In genomic region chr5:139297745-139298144, GRCm38 (mm10) we compare ENCODE assay signal across 2 mouse cellular contexts.
A peak's percentile ranks its signal among the peaks of the same experiment; 100 is the strongest.
TF ChIP-seq lines count a peak whose summit lies in the region.

No protein-coding gene starts in this region.

TF ChIP-seq in CH12.LX, 34 proteins besides CTCF, POLR2A, EP300 and RAD21 (continued from another document):
- TF ChIP-seq TBP (conservative IDR thresholded peaks at IDR 0.05; ENCODE audit: low read depth, low read length) (no peak), RCOR1 (conservative IDR thresholded peaks at IDR 0.05; ENCODE audit: low read depth, low read length) (no peak), PAX5 (IDR thresholded peaks at IDR 0.05; ENCODE audit: low read length) (no peak), MAFK (IDR thresholded peaks at IDR 0.05; ENCODE audit: insufficient replicate concordance, low read length) (peak; percentile 96), JUN (IDR thresholded peaks at IDR 0.05; ENCODE audit: insufficient read depth, low read depth, low read length) (no peak), ELF1 (IDR thresholded peaks at IDR 0.05; ENCODE audit: low read depth, low read length) (no peak), ZC3H11A (IDR thresholded peaks at IDR 0.05; ENCODE audit: low read depth, low read length) (no peak), ZNF384 (IDR thresholded peaks at IDR 0.05; ENCODE audit: low read depth, low read length) (no peak), CHD1 (IDR thresholded peaks at IDR 0.05; ENCODE audit: low read depth, low read length) (no peak)

TF ChIP-seq in ES-E14, 5 proteins besides CTCF, POLR2A, EP300 and RAD21 (continued from another document):
- no peak for TF ChIP-seq ZC3H11A (IDR thresholded peaks at IDR 0.05; ENCODE audit: borderline replicate concordance, low read depth, low read length)
- TF ChIP-seq HCFC1 (IDR thresholded peaks at IDR 0.05; ENCODE audit: borderline replicate concordance, insufficient read depth, low read length) = no peak
- peak; percentile 79 for TF ChIP-seq MAFK (IDR thresholded peaks at IDR 0.05; ENCODE audit: insufficient read depth, low read depth, low read length)
